Mouse (Mus musculus): ENCODE measurements around the gene Camk2g. TPM values are rescaled to one million over a fixed set of nuclear protein-coding genes. Genes with fewer than 3 reads are reported as not detected.
"Not testable (repeated sequence)": the region's sequence is repeated elsewhere in the genome, so short reads cannot be mapped to it uniquely, and the experiment has no call there.

The Camk2g gene
- total RNA-seq, 2 experiments from 2014 or later: 187 to 199 TPM

DNA sequence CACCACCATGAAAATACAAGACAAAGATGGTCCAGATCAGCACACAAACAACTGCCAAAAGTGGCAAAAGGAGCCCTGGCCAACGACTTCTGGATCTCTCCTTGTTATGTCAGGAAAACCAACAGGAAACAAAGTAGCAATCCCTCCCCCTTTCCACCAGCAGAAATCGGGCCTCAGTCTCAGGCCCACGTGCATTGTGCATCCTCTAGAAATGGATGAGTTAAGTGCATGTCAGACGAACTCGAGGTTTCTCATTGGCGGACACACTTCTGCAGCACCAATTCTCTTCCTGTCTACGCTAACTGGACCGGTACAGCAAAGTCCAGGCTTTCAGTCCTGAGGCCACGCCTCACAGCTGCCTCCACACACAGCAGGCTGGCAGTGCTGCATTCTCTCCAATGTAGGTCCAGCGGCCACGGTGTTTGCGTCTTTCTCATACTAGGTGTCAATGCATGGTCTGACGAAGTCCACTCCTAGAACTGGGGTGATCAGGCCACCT is 57.9 kb downstream of the Camk2g start:
- no peak for DNase-seq

DNA sequence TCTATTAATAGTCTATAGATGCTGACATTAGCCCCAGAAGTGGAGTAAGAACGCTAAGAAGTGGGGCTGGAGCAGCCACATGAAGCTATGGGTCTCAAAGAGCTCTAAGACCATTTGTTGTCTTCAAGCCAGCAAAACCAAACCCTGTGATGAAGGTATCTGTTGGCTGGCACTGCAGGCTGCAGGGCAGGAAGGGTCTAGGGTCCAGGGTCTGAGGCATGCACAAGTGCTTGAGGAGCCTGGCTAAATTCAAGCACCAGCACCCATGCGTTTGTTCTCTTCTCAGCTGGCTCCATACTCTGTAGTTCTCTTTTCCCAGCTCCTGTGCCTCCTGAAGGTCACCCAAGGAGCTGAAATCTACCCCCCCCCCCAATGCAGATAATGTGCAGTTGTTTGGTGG is 58.8 kb downstream of the Camk2g start:
- DNase-seq: no peak

DNA sequence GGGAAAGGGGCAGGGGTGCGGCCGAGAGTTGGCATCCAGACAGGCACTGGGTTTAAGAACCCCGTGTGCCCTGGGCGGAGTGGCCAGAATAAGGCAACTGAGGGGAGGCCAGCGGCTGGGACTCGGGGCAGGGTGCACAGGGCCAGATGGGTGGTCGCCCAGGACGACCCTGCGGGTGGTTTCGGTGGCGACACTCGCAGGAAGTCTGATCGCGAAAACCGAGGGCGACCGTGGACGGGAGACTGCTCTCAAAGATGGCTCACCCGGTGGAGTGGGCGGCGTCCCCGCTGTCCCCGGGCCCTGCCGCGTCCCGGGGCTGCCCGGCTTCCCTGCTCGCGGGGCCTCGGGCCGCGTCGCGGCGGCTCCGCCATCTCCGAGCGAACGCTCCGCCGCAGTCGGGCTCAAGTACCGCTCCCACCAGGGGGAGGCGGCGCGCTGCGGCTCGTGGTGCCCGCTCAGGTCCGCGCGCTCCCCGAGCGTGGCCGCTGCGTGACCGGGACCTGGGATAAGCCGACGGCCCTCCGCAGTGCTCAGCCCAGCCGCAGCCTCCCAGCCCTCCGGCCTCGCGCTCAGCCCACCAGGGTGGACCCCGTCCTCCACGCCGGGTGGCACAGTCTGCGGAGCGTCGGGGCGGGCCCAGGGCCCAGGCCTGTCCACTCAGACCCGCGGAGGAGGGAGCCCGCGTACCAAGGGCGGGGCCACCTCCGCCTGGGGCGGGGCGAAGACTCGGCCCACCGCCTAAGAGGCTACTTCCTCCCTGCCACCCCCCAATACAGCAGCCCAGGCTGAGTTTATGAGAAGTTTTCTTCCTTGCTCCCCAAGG is 59.7 kb downstream of the Camk2g start, which contains the start of gene Ndst2:
TSS of gene Ndst2 (minus strand) at position 611 of the 823 bp plus-strand sequence.
- peak; percentile 87 to 88 for DNase-seq

DNA sequence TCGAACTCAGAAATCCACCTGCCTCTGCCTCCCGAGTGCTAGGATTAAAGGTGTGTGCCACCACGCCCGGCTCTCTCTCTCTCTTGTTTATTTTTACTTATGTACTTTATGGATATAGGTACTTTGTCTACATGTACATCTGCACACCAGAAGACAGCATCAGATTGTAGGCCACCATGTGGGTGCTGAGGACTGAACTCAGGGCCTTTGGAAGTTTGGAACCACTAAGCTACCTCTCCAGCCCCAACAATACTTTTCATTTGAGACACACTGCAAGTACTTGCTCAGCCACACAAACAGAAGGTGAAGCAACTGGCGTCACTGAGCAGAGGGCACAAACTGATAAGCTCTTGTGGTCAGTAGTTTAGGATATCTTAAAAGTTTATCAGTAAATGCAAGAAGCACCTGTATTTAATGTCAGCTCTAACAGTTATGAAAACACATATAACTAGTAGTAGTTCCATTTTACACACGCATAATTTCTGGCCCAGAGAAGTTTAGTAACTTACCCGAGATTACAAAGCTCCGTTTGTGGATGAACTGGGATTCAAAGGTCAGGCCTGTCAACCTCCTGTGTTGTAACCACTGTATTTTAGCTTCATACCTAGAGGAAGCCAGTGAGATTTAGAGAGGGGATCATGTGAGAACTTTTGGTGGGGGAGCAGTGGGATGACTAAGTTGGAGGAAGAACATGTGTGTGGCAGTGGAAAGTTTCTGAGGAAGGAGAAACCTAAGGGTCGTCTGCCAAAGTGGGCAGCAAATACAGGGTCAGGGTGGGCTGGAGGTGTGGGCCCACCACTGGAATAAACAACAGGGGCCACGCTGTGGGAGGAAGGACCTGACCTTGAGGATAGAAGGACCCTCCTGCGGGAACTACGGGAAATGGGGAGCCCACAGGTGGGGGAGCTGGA is 60.6 kb downstream of the Camk2g start:
- no peak for DNase-seq

DNA sequence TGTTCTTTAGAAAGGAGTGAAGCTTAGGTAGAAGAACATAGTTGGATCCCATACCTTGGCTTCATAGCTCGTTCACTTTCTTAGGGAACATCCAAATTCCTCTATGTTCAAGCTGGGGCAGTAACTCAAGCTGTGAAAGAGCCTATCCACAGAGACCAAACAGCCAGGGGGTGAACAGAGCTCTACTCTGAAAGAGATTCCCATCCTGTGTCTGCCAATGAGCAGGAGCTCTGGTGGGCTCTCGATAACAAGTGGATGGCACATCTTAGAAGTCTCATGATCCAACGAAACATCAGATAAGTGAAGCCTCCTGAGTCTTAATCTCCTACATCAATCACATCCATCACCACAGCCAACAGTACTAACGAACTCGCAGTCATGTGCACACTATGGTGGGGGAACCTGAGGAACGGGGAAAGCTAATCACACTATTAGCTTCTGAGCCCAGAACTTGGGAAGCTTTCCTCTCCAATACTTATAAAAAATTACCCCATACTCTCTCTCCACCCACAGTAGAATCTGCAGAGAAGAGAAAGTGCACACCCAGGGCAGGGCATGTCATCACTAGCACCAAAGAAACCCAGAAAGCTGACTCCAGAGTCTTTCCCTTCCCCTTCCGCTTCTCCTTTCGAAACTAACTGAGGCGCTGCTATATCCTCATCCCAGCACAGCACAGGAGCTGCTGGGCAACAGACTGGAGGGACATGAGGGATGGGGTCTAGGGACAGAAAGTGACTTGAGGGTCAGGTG is 62.9 kb downstream of the Camk2g start:
- no peak for DNase-seq

DNA sequence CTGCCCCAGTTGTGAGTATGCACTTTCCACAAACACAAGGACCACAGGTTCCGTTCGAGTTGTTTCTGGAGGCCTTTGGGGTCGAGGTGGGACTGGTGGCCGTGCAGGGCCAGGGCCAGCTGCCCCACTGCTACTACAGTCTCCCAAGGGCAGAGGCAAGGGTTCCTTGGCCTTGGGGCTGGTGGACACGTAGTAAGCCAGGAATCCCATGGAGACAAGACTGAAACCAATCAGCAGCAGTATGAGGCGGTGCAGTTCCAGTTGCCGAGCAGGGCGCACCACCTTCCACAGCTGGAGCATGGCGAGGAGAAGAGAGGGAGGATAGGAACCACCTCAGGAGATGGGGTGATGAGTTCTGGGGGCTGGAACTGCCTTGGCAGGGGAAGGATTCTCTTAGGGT is 64.0 kb downstream of the Camk2g start:
- no peak for DNase-seq

DNA sequence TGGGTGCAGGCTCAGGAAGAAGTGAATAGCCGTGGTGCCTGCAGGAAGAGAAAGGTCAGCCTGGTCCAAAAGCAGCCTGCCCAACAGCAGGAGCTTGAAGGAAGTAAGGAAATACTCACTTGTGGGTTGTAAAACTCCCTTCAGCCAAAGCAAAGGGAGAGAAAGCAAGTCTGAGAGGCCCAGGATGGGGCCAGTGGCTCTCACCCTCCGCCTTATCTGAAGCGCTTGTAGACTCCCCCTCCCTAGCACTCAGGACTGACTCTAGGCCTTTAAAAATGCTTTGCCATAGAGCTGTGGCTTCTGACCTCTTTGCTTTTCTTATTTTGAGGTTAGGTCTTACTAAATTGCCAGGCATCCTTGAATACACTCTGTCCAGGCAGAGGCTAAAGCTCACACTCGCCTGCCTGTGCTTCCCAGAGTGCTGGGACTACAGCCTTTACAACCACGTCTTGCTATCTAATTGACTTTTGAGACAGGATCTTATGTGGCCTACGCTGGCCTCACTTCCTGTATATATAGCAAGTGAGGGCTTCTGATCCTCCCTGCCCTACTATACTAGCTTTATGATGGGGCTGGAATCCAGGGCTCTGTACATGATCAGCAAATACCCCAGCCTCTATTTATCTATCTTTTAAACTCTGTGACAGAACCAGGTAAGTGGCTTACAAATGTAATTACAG is 68.1 kb downstream of the Camk2g start:
- no peak for DNase-seq

DNA sequence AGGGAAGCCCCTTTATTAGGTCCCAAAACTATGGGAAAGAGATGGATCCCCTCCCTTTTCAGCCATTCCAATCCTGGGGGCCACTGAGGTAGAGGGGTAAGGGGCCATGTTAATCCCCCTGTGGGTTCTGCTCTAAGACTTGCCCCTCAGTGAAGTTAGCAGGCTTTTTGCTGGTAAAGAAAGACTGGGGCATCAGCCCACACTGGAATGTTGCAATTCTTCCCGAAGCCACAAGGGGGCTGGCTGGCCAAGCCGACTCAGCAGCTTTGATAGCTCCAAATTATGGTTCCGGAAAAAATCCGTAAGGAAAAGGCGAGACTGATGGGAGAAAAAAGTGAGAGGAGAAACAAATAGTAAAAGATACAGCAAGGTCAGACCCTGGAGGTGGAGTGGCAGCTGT is 69.8 kb downstream of the Camk2g start:
- peak; percentile 62 to 71 for DNase-seq

DNA sequence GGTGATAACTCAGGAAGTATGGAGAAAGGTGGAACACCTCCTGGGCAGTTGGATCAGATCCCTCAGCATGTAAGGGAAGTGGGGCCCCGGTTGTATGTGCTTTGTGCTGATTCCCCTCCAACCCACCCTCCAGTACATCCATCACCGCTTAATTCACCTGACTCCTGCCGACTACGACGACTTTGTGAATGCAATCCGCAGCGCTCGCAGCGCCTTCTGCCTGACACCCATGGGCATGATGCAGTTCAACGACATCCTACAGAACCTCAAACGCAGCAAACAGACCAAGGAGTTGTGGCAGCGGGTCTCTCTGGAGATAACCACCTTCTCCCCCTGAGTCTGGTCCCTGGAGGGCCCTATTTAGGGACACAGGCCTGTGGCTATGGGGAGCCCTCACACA is 70.9 kb downstream of the Camk2g start:
- DNase-seq: no peak

DNA sequence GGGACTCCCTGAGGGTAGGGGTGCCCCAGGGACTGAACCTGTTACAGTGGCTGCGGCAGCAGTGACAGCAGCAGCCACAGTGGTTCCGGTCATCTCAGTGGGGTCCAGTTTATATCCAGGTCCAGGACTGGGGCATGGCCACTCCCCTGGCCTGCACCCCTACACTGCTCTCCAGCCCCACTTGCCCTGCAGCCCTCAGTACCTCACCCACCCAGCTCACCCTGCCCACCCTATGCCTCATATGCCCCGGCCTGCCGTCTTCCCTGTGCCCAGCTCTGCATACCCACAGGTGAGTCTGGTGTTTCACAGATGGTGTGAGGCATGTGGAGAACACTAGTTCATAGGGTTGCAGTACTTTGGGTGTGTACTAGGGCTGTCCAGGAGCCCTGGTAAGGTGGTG is 72.5 kb downstream of the Camk2g start:
- no peak for DNase-seq

DNA sequence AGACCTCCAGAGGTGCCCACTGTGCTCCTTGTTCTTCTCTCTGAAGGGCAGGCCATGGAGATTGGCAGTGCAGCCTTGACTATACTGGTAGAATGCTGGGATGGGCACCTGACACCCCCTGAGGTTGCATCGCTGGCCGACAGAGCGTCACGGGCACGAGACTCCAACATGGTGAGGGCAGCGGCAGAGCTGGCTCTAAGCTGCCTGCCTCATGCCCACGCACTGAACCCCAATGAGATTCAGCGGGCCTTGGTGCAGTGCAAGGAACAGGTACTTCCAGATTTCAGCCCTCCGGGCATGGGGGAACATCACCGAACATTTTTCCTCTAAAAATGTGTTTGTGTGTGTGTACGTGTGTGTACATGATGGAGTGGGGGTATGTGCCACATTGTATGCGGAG is 74.1 kb downstream of the Camk2g start:
- no peak for DNase-seq

DNA sequence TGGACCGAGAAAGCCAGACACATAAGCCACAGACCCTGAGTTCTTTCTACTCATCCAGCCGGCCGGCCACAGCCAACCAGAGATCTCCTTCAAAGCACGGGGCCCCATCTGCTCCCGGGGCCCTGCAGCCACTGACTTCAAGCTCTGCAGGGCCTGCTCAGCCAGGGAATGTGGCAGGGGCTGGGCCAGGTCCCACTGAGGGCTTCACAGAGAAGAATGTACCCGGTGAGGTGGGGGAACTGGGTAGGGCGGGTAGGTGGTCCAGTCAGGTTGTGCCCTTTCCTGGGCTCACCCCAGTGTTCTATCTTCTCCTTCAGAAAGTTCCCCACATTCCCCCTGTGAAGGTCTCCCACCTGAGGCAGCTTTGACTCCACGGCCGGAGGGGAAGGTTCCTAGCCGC is 75.4 kb downstream of the Camk2g start:
- DNase-seq: no peak

DNA sequence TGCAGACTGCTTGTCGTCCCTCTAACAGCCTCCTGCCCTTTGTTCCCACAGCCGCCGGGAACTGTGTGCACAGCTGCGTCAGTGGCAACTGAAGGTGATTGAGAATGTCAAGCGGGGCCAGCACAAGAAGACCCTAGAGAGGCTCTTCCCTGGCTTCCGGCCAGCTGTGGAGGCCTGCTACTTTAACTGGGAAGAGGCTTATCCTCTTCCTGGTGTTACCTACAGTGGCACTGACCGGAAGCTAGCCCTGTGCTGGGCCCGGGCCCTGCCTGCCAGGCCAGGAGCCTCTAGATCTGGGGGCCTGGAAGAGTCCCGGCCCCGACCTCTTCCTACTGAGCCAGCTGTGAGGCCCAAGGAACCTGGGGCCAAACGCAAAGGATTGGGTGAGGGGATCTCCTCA is 80.1 kb downstream of the Camk2g start:
- DNase-seq: no peak

DNA sequence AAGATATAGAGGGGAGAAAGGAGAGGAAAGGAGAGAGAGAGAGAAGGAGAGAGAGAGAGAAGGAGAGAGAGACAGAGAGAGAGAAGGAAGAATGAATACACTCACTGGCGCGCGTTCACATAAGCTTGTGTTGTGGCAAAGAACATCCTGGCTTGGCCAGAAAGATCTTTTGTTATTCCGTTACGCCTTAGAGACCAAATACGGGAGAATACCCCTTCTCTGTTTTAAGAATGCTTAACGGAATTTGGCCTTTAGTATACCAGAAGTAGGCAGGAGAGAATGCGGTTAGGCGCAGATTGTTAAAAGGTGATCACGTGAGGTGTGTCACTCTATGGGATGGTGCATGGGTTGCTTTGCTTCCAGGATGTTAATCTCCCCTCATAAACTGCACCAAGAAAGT is 85.6 kb downstream of the Camk2g start:
- DNase-seq: no peak

DNA sequence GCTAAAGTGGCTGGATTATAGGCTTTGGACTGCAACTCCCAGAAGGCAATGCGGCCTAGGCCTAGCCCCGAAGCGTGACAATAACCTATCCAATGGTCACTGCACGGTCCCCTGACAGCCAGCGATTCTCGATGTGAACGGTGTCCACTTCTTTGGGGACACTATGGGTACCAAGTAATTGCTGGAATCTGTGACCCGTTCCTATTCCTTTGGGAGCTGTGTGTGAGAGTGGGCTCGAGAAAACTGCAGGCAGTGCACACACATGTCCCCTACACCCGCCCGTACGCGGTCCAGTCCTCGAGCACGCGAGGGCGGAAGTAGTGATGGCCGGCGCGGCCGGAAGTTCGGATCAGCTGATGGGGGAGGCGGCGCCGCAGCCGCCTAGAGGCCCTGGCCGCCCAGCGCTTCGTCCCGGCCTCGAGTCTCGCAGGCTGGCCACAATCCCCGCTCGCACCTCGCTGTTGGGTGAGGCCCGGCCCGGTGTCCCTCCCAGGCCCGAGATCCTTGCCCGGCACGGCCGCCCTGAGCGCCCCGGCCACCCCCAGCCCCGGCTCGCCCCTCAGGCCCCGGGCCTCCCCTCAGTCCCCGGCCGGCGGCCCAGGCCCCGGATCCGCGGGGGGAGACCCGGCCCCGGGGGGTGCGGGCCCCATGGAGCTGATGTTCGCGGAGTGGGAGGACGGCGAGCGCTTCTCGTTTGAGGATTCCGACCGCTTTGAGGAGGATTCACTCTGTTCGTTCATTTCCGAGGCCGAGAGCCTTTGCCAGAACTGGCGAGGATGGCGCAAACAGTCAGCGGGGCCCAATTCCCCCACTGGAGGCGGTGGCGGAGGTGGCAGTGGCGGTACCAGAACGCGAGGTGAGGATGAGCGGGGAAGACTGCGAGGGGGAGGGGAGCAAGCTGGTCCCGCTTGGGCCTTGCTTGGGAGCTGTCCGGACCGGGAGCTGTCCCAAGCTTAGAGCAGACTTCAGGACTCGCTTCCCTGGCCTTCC is 86.4 kb downstream of the Camk2g start, which contains the start of gene Zswim8:
TSS of gene Zswim8 (plus strand) at position 352 of the 990 bp plus-strand sequence.
- DNase-seq: peak; percentile 92 to 93

DNA sequence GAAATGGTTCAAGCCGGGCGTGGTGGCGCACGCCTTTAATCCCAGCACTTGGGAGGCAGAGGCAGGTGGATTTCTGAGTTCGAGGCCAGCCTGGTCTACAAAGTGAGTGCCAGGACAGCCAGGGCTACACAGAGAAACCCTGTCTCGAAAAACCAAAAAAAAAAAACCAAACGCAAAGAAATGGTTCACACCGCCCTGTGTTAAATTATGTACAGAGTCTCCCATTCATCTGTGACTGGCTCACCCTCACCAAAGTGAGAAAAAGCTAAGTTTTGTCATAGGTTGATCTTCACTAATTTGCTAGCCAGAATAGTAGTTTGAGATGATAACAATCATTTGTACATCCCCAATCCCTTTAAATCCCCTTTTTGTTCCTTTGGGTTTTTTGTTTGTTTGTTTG is 90.4 kb downstream of the Camk2g start:
- not testable (repeated sequence) for DNase-seq

DNA sequence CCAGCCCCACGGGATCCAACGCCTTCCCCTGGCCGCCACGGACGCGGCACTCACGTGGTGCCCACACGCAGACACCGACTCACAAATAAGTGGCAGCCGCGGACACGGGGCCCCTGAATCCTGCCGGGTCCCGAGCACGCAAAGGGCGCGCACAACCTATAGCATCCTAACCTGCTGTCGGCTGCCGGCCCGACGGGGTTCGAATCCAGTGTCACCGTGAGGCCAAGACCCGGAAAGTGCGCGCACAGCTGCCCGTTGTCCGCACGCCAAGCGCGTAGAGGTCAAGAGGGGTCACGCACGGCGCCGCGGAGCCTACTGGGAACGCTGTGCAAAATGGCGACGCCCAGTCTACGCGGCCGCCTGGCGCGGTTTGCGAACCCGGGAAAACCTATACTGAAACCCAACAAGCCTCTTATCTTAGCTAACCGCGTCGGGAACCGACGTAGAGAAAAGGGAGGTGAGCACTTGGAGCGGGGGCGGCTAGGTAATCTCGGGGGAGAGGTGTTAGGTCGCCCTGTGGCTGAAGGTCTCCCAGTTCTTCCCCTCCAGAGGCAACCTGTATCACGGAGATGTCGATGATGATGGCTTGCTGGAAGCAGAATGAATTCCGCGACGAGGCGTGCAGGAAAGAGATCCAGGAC is 91.0 kb downstream of the Camk2g start, which contains the start of gene Chchd1:
TSS of gene Chchd1 (plus strand) at position 266 of the 641 bp plus-strand sequence.
- peak; percentile 91 to 92 for DNase-seq

DNA sequence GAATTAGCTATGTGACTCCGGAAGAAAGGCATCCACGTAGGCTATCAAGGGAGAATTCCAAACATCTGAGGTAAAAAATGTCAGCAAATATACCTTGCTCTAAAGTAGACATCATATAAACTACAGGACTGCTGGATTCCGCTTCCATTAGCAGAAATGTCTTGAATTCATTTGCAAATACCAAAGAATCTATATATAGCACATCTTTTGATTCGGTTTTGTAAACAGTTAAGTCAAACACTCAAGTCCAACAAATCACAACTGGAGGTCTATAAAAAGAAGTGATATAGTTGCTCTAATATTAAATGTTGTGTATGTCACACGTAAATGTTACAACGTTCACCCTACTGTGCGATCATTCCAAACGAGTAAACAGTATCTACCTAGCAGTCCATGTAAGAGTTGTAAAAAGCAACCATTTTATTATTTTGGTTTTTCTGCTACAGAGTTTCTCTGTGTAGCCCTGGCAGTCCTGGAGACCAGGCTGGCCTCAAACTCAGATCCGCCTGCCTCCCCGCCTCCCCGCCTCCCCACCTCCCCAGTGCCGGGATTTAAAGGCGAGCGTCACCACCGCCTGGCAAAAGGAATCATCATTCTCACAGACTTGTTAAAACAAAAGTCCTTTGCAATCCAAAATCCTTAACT is 91.7 kb downstream of the Camk2g start:
- DNase-seq: no peak

DNA sequence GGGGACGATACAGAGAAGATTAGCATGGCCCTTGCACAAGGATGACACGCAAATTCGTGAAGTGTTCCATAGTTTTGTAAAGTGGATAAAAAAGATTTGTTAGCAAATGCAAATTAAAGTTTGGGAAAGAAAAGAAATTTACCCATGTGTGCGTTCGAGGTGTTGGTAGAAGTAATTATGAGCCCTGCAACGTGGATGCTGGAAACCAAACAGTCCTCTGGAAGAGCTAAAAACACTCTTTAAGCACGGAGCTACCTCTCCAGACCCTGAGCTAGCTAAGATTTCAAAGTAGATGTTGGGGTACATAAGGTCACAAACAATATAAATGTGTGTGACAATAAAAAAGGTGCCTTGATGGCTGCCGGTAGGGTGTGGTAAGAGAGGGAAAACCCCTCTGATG is 92.3 kb downstream of the Camk2g start:
- DNase-seq: no peak

Data from layer of hippocampus, postnatal 36 days (tissue).